Mouse (Mus musculus) ES-Bruce4 (cell line): ENCODE results near the gene Atg2a. TPM values are rescaled to one million over a fixed set of nuclear protein-coding genes. Genes with fewer than 3 reads are reported as not detected.
A peak's percentile ranks its signal among the peaks of the same experiment; 100 is the strongest.

Source experiments
- H3K27ac ChIP-seq: 2 replicates; pipeline ENCODE4 v1.5.1; 2012; ENCODE audit warnings: low read length, inconsistent platforms; ENCODE audit not compliant: insufficient read depth
- H3K27me3 ChIP-seq: 2 replicates; pipeline ENCODE4 v1.6.1; 2012; ENCODE audit warnings: mild to moderate bottlenecking, low read length, inconsistent platforms; ENCODE audit not compliant: control insufficient read depth, poor library complexity, insufficient read depth, severe bottlenecking
- H3K36me3 ChIP-seq: 2 replicates; pipeline ENCODE4 v1.6.1; 2012; ENCODE audit warnings: inconsistent platforms, mild to moderate bottlenecking, low read length, moderate library complexity; ENCODE audit not compliant: control insufficient read depth, poor library complexity, insufficient read depth, severe bottlenecking
- H3K4me1 ChIP-seq: one replicate; pipeline ENCODE4 v1.8.1; 2011; ENCODE audit warnings: low read length; ENCODE audit not compliant: control insufficient read depth, insufficient read depth
- H3K4me3 ChIP-seq: 2 replicates; pipeline ENCODE4 v1.5.1; 2011; ENCODE audit warnings: low read depth, mild to moderate bottlenecking, low read length
- H3K9ac ChIP-seq: 2 replicates; pipeline ENCODE4 v1.6.1; 2012; ENCODE audit warnings: low read depth, mild to moderate bottlenecking, inconsistent platforms; ENCODE audit not compliant: poor library complexity, severe bottlenecking
- H3K9me3 ChIP-seq: replicated peaks from 2 replicates; pipeline ENCODE4 v1.6.1; 2012; ENCODE audit warnings: mild to moderate bottlenecking, low read length, inconsistent platforms; ENCODE audit not compliant: control insufficient read depth, poor library complexity, insufficient read depth, severe bottlenecking
- CTCF ChIP-seq: IDR thresholded peaks from one replicate; pipeline ENCODE4 v1.8.1; 2011; ENCODE audit warnings: low read depth, low read length
- EP300 ChIP-seq: IDR thresholded peaks from 2 replicates; pipeline ENCODE4 v1.6.1; 2011; ENCODE audit warnings: low read depth, low read length; ENCODE audit not compliant: insufficient read depth
- POLR2A ChIP-seq: IDR thresholded peaks from one replicate; pipeline ENCODE4 v1.8.1; 2011; ENCODE audit warnings: low read length; ENCODE audit not compliant: insufficient read depth
- polyA plus RNA-seq: library from polyadenylated mRNA; stranded (reverse); fragments of >200 nt; gene quantifications from 2 replicates; pipeline ENCODE4 v1.2.4, GENCODE M21; 2011; ENCODE audit warnings: low read depth; ENCODE audit not compliant: missing spikeins, insufficient read depth, insufficient read length

Gene Atg2a
- polyA plus RNA-seq, 1 experiment, result 10.9 TPM

DNA sequence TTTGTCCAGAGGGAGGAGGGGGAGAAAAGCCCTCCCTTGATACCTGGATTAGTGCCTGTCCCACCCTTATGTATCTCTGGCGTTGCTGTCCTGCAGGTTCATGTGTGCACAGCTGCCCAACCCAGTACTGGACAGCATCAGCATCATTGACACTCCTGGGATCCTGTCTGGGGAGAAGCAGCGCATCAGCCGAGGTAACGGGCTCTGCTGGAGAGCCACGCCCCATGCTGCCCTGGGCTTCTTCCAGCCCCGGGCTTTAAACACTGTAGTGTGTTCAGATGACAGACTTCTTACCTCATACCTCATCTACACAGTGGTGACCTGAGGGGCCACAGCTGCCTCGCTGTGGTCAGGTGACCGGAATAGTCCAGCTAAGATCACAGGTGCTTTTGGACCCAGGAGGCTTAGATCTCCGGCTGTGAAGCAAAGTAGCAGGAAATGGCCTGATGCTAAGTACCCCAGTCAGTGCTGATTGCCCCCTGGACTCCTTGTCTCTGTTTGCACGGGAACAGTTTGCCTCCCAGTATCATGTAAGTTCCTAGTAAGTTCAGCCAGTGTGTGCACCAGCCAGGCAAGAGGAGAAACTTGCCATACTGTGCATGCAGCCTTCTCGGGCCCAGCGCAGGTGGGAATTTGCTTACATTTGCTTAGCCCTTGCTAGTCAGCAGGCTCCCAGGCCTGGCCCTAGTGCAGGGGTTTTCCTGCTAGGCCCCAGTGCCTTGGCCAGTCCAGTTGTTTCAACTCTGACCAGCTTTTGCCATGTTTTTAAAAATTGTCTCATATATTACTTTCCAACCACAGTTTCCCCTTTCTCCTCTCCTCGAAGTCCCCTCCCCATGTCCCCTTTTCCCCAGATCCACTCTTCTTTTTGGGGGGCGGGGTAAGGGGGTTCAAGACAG lies 39.9 kb downstream of the Atg2a start:
- Histone ChIP-seq H3K27me3 (no peaks in the 10 kb centered on the region), H3K4me3 (no peak overlapping the region), H3K27ac (no peak overlapping the region), H3K9ac (no peak overlapping the region), H3K36me3 (peaks cover 25% of the 10 kb centered on the region), H3K9me3 (no peaks in the 10 kb centered on the region), H3K4me1 (peaks cover 6% of the 10 kb centered on the region)
- TF ChIP-seq CTCF, result no peak
- 0 out of 2 replicates have a peak, but pooled peaks have one; percentile 24 for TF ChIP-seq EP300

DNA sequence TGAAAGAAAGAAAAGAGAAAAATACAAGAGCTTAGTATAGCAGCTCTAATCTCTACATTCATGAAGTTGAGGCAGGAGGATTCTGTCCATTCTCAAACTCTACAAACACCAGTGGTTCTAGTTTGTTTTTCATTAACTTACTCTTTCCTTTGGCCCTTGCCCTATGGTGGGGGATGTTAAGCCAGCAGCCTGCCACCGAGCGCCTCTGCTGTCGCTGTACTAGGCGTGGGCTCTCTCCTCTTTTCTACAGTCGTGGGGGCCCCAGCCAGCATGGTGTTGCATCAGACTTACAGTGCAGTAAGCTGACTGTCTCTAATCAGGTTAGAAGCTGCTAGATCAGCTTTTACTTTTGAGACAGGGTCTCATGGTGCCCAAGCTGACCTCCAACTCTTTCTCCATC lies 41.5 kb downstream of the Atg2a start:
- H3K4me1 ChIP-seq, result peaks cover 7% of the 10 kb centered on the region
- peaks cover 25% of the 10 kb centered on the region for H3K36me3 ChIP-seq
- H3K9ac ChIP-seq, result no peak overlapping the region
- no peaks in the 10 kb centered on the region for H3K27me3 ChIP-seq
- H3K4me3 ChIP-seq, result no peak overlapping the region
- TF ChIP-seq CTCF (no peak), EP300 (no peak), POLR2A (no peak)
- H3K9me3 ChIP-seq, result no peaks in the 10 kb centered on the region
- no peak overlapping the region for H3K27ac ChIP-seq

DNA sequence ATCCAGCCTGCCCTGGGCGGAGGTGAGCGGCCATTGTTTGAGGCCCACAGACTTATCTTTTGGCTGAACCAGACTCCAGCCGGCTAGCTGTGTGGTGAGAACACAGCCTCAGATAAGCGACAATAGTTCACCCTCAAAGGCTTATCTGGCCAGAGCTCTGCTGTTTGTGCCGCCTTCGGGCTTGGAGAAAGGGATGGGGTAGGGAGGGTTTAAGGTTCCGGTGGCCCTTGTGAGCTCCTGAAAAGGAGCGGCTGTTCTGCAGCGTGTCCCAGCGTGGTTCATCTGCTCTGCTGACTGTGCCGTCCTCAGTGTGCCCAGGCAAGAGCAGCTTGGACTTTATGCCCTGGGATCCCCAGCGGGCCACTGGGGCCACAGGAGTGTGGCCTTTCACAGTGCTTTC lies 43.0 kb downstream of the Atg2a start:
- Histone ChIP-seq H3K27me3 (no peaks in the 10 kb centered on the region), H3K4me1 (peaks cover 5% of the 10 kb centered on the region), H3K4me3 (no peak overlapping the region), H3K27ac (no peak overlapping the region), H3K36me3 (peaks cover 24% of the 10 kb centered on the region), H3K9ac (no peak overlapping the region), H3K9me3 (no peaks in the 10 kb centered on the region)
- no peak for TF ChIP-seq CTCF
- no peak for TF ChIP-seq EP300
- no peak for TF ChIP-seq POLR2A

DNA sequence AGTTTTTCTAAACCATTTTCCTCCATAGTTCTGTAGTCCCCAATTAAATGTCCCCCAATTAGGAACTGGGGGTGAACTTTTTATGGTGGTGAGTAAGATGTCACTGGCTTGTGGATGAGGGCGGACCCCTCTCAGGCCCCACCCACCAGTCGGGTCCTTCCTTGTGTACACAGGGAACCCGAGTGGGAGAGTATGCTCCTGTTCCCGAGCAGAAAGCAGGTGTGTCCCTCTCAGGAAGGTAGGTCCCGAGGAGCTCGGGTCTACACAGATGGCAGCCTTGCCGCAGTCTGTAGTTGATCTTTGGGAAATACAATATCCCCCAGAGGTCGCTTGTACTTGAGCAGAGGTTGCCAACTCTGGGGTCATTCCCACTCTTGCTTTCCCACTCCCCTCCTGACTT lies 43.8 kb downstream of the Atg2a start:
- Histone ChIP-seq H3K27me3 (no peaks in the 10 kb centered on the region), H3K9me3 (no peaks in the 10 kb centered on the region), H3K4me3 (no peak overlapping the region), H3K4me1 (peaks cover 10% of the 10 kb centered on the region), H3K9ac (no peak overlapping the region), H3K36me3 (peaks cover 22% of the 10 kb centered on the region), H3K27ac (no peak overlapping the region)
- TF ChIP-seq EP300 (no peak), CTCF (no peak), POLR2A (no peak)

DNA sequence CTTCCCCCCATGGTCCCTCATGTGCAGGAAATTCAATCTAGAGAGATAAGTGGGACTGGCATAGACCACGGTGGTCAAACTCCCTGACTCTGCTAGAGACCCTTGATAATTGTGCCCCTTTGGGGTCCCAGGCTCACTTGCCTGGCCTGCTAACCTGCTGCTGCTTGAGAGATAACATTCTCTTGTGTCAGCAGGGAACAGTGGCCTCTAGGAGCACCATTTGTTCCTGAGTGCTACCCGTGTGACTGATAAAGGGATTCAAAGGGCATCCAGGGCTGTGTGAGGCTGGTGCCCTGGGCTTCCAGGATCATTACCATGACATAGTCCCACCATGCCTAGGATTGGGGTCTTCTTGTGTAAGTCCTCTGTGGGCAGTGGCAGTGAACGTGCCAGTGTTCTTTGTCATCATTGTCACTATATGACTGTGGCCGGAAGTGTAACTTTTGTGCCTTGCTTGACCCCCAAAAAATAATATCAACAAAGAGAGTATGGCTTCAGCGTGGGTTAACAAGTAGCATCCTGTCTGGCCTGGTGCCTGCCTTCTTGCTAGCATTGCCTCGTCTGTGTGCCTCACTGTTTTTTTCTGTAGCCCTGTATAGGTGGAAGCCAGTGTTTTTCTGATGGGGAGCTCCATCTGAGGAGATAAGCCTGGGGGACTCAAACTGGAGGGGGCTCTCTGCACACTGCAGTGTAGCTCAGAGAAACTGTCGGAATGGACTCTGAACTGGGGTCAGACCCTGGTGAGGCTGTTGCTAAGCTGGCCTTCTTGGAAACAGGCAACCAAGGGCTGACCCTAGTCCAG lies 44.4 kb downstream of the Atg2a start:
- TF ChIP-seq CTCF (no peak), POLR2A (no peak), EP300 (no peak)
- Histone ChIP-seq H3K36me3 (peaks cover 22% of the 10 kb centered on the region), H3K9me3 (no peaks in the 10 kb centered on the region), H3K9ac (no peak overlapping the region), H3K4me1 (peaks cover 10% of the 10 kb centered on the region), H3K4me3 (no peak overlapping the region), H3K27ac (no peak overlapping the region), H3K27me3 (no peaks in the 10 kb centered on the region)
